Mouse (Mus musculus): ENCODE data around the gene Slc12a3. TPM values are rescaled to one million over a fixed set of nuclear protein-coding genes. Genes with fewer than 3 reads are reported as not detected.
A peak's percentile ranks its signal among the peaks of the same experiment; 100 is the strongest.

Slc12a3 gene
- polyA plus RNA-seq, 1 experiment from 2014 or later: not detected

- H3K27ac ChIP-seq: no peak overlapping the region
- WGBS: 89% methylated on average over 7 of the region's 7 CpGs
- H3K9me3 ChIP-seq (replicated peaks): no peaks in the 10 kb centered on the region
- DNase-seq (ENCODE audit: low spot score): no peak
- no peaks in the 10 kb centered on the region for H3K27me3 ChIP-seq (ENCODE audit: low read depth, poor library complexity, severe bottlenecking)
- H3K4me3 ChIP-seq: no peak overlapping the region
- no peaks in the 10 kb centered on the region for H3K4me1 ChIP-seq
- peaks cover 93% of the 10 kb centered on the region for H3K36me3 ChIP-seq
Measured at GRCm38 (mm10) chr8:94306989-94307513, 21.9 kb upstream of the Slc12a3 start.

- H3K4me1 ChIP-seq: no peaks in the 10 kb centered on the region
- H3K36me3 ChIP-seq: peaks cover 93% of the 10 kb centered on the region
- WGBS: 90% methylated on average over 9 of the region's 9 CpGs
- DNase-seq (ENCODE audit: low spot score): no peak
- H3K4me3 ChIP-seq: no peak overlapping the region
- no peak overlapping the region for H3K27ac ChIP-seq
- H3K9me3 ChIP-seq (replicated peaks): no peaks in the 10 kb centered on the region
- no peaks in the 10 kb centered on the region for H3K27me3 ChIP-seq (ENCODE audit: low read depth, poor library complexity, severe bottlenecking)
Measured at GRCm38 (mm10) chr8:94307652-94308051, 21.3 kb upstream of the Slc12a3 start.

- Histone ChIP-seq H3K36me3 (peaks cover 50% of the 10 kb centered on the region), H3K27ac (no peak overlapping the region), H3K9me3 (replicated peaks) (no peaks in the 10 kb centered on the region), H3K27me3 (ENCODE audit: low read depth, poor library complexity, severe bottlenecking) (no peaks in the 10 kb centered on the region), H3K4me3 (no peak overlapping the region), H3K4me1 (no peaks in the 10 kb centered on the region)
- 86% methylated on average over 2 of the region's 2 CpGs for WGBS
- DNase-seq (ENCODE audit: low spot score): no peak
Measured at GRCm38 (mm10) chr8:94314069-94314468, 14.9 kb upstream of the Slc12a3 start.

GRCm38 (mm10) chr8:94317249-94317648 is 11.8 kb upstream of the Slc12a3 start:
- peaks cover 8% of the 10 kb centered on the region for H3K4me1 ChIP-seq
- no peak for DNase-seq (ENCODE audit: low spot score)
- 96% methylated on average over 2 of the region's 2 CpGs for WGBS

GRCm38 (mm10) chr8:94317691-94318090 is 11.3 kb upstream of the Slc12a3 start:
- no peak for DNase-seq (ENCODE audit: low spot score)
- Histone ChIP-seq H3K4me3 (no peak overlapping the region), H3K9me3 (replicated peaks) (no peaks in the 10 kb centered on the region), H3K4me1 (peaks cover 8% of the 10 kb centered on the region), H3K36me3 (peaks cover 19% of the 10 kb centered on the region), H3K27me3 (ENCODE audit: low read depth, poor library complexity, severe bottlenecking) (no peaks in the 10 kb centered on the region), H3K27ac (no peak overlapping the region)
- 92% methylated on average over 2 of the region's 2 CpGs for WGBS

More at GRCm38 (mm10) chr8:94317249-94317648, 11.8 kb upstream of the Slc12a3 start:
- Histone ChIP-seq H3K27ac (no peak overlapping the region), H3K4me3 (no peak overlapping the region), H3K27me3 (ENCODE audit: low read depth, poor library complexity, severe bottlenecking) (no peaks in the 10 kb centered on the region), H3K36me3 (peaks cover 22% of the 10 kb centered on the region), H3K9me3 (replicated peaks) (no peaks in the 10 kb centered on the region)

GRCm38 (mm10) chr8:94320036-94320435 is 9.0 kb upstream of the Slc12a3 start:
- Histone ChIP-seq H3K9me3 (replicated peaks) (no peaks in the 10 kb centered on the region), H3K36me3 (peaks cover 6% of the 10 kb centered on the region; the same call in 1 of the 2 replicates), H3K4me3 (no peak overlapping the region), H3K27ac (no peak overlapping the region), H3K27me3 (ENCODE audit: low read depth, poor library complexity, severe bottlenecking) (no peaks in the 10 kb centered on the region), H3K4me1 (peaks cover 14% of the 10 kb centered on the region)
- 90% methylated on average over 2 of the region's 2 CpGs for WGBS
- DNase-seq (ENCODE audit: low spot score): no peak

GRCm38 (mm10) chr8:94322083-94322482 is 6.9 kb upstream of the Slc12a3 start:
- DNase-seq (ENCODE audit: low spot score): no peak
- Histone ChIP-seq H3K4me3 (no peak overlapping the region), H3K9me3 (replicated peaks) (no peaks in the 10 kb centered on the region), H3K36me3 (no peaks in the 10 kb centered on the region), H3K27ac (no peak overlapping the region), H3K4me1 (peaks cover 16% of the 10 kb centered on the region), H3K27me3 (ENCODE audit: low read depth, poor library complexity, severe bottlenecking) (no peaks in the 10 kb centered on the region)
- 70% methylated on average over 4 of the region's 4 CpGs for WGBS

GRCm38 (mm10) chr8:94323041-94323440 is 6.0 kb upstream of the Slc12a3 start:
- no peak for DNase-seq (ENCODE audit: low spot score)
- H3K4me1 ChIP-seq: peaks cover 16% of the 10 kb centered on the region
- H3K36me3 ChIP-seq: no peaks in the 10 kb centered on the region
- no peaks in the 10 kb centered on the region for H3K27me3 ChIP-seq (ENCODE audit: low read depth, poor library complexity, severe bottlenecking)
- WGBS: 87% methylated on average over 6 of the region's 6 CpGs
- no peaks in the 10 kb centered on the region for H3K9me3 ChIP-seq (replicated peaks)
- H3K4me3 ChIP-seq: no peak overlapping the region
- H3K27ac ChIP-seq: no peak overlapping the region

GRCm38 (mm10) chr8:94324071-94324470 is 4.9 kb upstream of the Slc12a3 start:
- H3K27ac ChIP-seq: no peak overlapping the region
- H3K9me3 ChIP-seq (replicated peaks): no peaks in the 10 kb centered on the region
- H3K4me1 ChIP-seq: peaks cover 16% of the 10 kb centered on the region
- no peak for DNase-seq (ENCODE audit: low spot score)
- WGBS: 55% methylated on average over 12 of the region's 12 CpGs
- H3K4me3 ChIP-seq: no peak overlapping the region
- no peaks in the 10 kb centered on the region for H3K27me3 ChIP-seq (ENCODE audit: low read depth, poor library complexity, severe bottlenecking)
- H3K36me3 ChIP-seq: no peaks in the 10 kb centered on the region

GRCm38 (mm10) chr8:94326016-94326415 is 3.0 kb upstream of the Slc12a3 start:
- Histone ChIP-seq H3K36me3 (no peaks in the 10 kb centered on the region), H3K9me3 (replicated peaks) (no peaks in the 10 kb centered on the region), H3K4me1 (peaks cover 16% of the 10 kb centered on the region), H3K4me3 (no peak overlapping the region), H3K27ac (no peak overlapping the region), H3K27me3 (ENCODE audit: low read depth, poor library complexity, severe bottlenecking) (no peaks in the 10 kb centered on the region)
- 65% methylated on average over 4 of the region's 4 CpGs for WGBS
- DNase-seq (ENCODE audit: low spot score): no peak

GRCm38 (mm10) chr8:94330733-94331132 is 1.7 kb downstream of the Slc12a3 start:
- WGBS: 32% methylated on average over 4 of the region's 4 CpGs
- peak; percentile 74 for DNase-seq (ENCODE audit: low spot score)

GRCm38 (mm10) chr8:94333345-94333744 is 4.3 kb downstream of the Slc12a3 start:
- Histone ChIP-seq H3K27ac (no peak overlapping the region), H3K9me3 (replicated peaks) (no peaks in the 10 kb centered on the region), H3K4me3 (no peak overlapping the region), H3K36me3 (no peaks in the 10 kb centered on the region), H3K4me1 (no peaks in the 10 kb centered on the region), H3K27me3 (ENCODE audit: low read depth, poor library complexity, severe bottlenecking) (no peaks in the 10 kb centered on the region)
- WGBS: 50% methylated on average over 5 of the region's 5 CpGs
- no peak for DNase-seq (ENCODE audit: low spot score)

More at GRCm38 (mm10) chr8:94330733-94331132, 1.7 kb downstream of the Slc12a3 start:
- no peaks in the 10 kb centered on the region for H3K36me3 ChIP-seq
- no peak overlapping the region for H3K27ac ChIP-seq
- no peak overlapping the region for H3K4me3 ChIP-seq
- no peaks in the 10 kb centered on the region for H3K27me3 ChIP-seq (ENCODE audit: low read depth, poor library complexity, severe bottlenecking)
- H3K4me1 ChIP-seq: 0 out of 2 replicates have a peak, but pooled peaks cover 2% of the 10 kb centered on the region
- H3K9me3 ChIP-seq (replicated peaks): no peaks in the 10 kb centered on the region

GRCm38 (mm10) chr8:94337559-94337958 is 8.6 kb downstream of the Slc12a3 start:
- Histone ChIP-seq H3K36me3 (no peaks in the 10 kb centered on the region), H3K27me3 (ENCODE audit: low read depth, poor library complexity, severe bottlenecking) (no peaks in the 10 kb centered on the region), H3K4me1 (no peaks in the 10 kb centered on the region), H3K27ac (no peak overlapping the region), H3K4me3 (no peak overlapping the region), H3K9me3 (replicated peaks) (no peaks in the 10 kb centered on the region)
- 85% methylated on average over 8 of the region's 8 CpGs for WGBS
- no peak for DNase-seq (ENCODE audit: low spot score)

- Histone ChIP-seq H3K27me3 (ENCODE audit: low read depth, poor library complexity, severe bottlenecking) (no peaks in the 10 kb centered on the region), H3K4me3 (no peak overlapping the region), H3K9me3 (replicated peaks) (no peaks in the 10 kb centered on the region), H3K4me1 (no peaks in the 10 kb centered on the region), H3K36me3 (no peaks in the 10 kb centered on the region), H3K27ac (no peak overlapping the region)
- WGBS: 85% methylated on average over 7 of the region's 7 CpGs
- DNase-seq (ENCODE audit: low spot score): no peak
Measured at GRCm38 (mm10) chr8:94340796-94341195, 11.8 kb downstream of the Slc12a3 start.

Data from limb, embryonic 10.5 days (tissue).